Mouse (Mus musculus) adrenal gland, postnatal 36 days (tissue): ENCODE data around the gene Kcnip1. TPM values are rescaled to one million over a fixed set of nuclear protein-coding genes. Genes with fewer than 3 reads are reported as not detected.

Source experiments
- DNase-seq, 2 experiments: peaks; one replicate each; pipeline ENCODE4 v3.0.0; 2021; ENCODE audit warnings: mixed read lengths in 1 of 2
- total RNA-seq, 2 experiments: library from RNA; stranded (reverse); gene quantifications; 2 replicates each; pipeline ENCODE4 v1.2.3; 2021

The Kcnip1 gene
- total RNA-seq, 2 experiments from 2014 or later, result 2.2 to 3.5 TPM

DNA sequence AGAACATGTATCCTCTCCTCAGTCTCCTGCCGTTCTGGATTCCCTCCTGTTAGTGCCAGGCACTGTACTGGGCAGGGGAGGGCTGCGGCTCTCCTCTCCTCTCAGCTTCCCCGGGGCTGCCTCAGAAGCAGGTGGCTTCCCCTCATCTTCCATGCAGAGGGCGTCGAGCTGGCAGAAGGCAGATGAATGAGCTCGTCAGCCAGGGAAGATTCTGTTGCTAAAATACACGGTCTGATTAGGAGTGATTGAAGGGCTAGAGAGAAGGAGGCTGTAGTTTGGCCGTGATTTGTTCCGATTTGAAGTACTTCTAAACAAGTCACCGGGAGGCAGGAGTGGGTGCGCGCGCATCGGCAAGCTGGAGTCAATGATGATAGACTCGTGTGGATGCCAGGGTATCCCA lies 236.3 kb downstream of the Kcnip1 start:
- no peak for DNase-seq

DNA sequence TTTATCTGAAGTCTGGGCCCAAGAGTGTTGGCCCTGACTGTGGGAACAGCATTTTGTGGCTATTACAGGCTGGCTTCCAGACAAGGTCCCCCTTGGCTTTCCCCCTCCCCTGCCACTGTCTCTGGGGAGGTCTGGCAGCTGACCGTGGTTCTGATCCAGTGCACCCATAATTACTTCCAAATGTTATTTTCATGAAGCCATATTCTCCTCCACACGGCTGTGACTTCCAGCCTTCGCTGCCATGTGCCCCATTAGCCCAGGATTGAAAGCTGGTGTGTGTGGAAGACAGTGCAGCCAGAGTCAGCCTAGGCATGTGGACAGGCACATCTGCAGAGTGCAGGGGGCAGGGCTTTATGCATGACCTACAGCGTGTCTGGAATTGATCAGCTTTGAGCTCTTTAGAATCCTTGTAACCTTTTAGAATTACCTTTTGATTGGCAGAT lies 240.5 kb downstream of the Kcnip1 start:
- DNase-seq, result no peak

DNA sequence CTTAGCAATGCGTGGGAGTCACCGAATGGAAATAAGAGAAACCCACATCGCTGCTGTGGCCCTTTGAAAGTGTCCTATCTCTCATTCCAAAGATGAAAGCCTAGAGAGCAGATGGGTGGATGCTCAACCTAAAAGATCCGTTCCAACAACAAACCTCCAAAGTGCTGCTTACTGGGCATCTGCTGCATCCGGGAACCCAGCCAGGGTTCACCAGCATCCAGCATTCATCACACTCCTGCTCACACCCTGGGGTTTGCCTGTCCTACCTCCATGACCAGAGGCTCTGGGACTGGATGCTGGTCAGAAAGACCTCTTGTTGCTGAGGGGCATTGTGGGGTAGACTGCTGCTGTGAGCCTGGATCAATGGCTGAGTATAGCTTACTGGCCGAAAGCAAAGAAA lies 241.4 kb downstream of the Kcnip1 start:
- no peak for DNase-seq

DNA sequence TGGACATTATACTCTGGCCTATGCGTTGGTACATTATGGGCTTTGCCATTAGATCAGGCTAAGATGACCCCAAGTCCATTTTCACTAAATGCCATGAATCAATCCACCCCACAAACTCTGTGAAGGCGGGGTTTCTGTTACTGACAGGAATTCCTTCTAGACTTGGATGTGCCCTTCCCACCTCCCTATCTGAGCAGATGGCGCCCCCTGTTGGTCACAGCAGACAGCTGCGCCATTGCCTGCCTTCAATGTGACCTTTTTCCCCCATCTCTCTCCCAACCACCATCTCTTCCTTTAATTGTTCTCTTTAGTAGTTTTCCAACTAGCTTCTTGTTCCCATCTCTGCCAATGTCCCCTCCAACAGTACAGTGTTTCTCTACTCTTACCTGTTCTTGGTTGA lies 243.0 kb downstream of the Kcnip1 start:
- no peak for DNase-seq

DNA sequence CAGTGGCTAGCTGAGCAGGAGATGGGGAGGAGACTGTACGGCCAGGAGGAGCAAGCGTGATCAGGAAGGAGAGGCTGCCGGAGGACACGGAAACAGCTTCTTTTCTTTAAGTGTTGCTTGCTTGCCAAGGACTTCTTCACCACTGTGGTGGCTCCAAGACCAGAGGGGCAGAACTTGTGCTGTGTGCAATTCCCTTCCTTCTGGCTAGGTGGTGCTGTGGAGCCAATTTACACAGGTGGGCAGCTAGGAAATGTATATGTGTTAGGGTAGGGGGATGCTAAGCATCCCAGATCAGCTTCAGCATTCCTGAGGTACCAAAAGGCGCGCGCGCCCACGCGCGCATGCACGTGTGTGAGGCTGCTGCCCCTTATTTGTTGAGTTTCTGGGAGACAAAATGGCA lies 243.5 kb downstream of the Kcnip1 start:
- no peak for DNase-seq

DNA sequence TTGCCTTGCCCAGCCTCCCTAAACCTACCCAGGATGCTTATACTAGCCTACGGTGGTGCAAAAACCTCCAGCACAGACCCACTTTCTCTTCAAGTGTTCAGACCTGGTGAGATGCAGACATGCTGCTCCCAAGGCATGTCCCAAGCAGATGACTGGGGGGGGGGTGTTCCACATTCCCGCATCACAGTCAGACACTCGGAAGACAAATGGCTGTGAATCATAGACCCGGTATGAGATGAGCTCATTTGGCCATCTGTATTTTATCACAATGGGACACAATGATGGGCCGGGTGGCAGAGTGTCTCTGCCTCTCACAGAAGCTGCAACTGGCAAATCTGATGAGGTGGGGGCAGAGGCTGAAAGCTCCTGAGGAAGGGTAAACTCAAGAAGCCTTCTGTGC lies 244.2 kb downstream of the Kcnip1 start:
- DNase-seq, result peak in 1 of 2 experiments; percentile 12

DNA sequence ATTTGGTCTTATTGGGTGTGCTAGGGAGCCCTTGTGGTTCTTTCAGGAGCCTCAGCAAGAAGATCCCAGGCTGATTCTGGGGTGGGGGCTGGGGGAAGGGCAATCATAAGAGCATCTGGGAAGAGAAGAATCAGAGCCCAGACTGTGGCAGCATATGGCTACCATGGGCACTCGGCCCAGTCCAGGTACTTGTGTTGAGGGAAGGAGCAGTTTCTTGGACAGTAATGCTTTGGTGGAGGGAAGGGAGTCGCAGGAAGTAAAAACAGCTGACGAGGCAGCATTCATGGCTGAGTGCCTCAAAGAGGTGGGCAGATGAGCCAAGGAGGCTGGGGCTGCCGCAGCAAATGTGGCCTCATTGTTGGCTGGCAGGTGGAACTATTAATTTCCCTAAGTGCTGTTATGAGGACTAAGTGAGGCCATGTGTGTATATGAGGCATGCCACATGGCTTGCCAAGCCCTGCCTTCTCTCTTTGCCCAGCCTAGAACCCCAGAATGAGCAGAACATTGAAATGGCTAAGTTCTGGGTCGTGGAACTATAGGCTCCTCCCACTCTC lies 245.5 kb downstream of the Kcnip1 start:
- no peak for DNase-seq

DNA sequence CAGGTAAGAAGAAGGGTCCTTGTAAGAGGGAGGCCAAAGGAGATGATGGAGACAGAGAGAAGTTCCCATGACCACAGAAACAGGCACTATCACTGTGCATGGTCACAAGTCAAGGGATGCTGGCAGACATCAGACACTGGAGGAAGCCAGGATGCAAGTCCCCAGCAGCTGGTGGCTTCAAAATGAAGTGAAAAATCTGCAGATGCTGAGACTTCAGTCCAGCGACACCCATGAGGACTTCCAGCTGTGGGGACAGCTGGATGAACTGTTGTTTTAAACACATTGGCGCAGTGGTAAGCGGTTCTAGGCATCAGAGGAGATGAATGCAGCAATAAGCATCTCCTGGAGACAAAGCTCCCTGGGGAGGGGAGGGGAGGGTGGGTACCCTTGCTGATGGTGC lies 246.6 kb downstream of the Kcnip1 start:
- DNase-seq, result no peak

DNA sequence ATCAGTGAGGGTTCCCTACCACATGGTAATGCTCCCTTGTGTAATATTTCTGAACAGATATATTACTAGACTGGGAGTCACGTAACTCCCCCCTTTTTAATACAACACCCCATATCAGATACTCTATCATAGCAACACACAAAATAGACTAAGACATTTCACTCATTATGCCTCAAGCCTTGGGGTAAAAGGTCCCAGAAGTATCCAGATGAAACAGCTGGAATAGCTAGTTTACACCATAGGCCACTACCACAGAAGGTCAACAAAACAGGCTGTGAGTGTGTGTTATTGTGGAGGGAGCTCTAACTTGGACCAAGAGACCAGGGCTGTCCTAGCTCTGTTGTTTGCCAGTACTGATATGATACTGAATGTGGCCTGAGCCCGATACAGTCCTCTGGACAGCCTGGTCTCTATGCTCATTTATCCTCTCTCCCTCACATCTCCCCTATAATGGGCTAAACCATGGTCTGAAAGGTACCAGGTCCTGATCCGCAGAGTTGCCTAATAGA lies 247.1 kb downstream of the Kcnip1 start:
- no peak for DNase-seq

DNA sequence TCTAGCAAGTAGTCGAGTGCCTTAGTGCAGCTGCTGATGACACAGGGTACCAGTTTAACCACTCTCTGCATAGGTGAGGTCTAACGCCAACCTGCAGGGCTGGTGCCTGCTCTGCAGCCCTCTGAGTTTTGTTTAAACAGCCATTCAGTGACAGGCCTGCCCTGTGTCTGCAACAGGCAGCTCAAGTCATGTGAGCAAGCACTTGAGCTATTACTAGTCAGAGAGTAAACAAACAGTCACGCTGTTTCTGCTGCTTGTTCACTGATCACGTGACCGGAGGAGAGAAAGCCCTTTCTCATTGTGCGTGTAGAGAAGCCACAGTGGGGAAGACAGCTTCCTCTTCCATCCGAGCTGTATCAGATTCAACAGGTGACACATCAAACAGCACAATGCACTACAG lies 248.5 kb downstream of the Kcnip1 start:
- no peak for DNase-seq

DNA sequence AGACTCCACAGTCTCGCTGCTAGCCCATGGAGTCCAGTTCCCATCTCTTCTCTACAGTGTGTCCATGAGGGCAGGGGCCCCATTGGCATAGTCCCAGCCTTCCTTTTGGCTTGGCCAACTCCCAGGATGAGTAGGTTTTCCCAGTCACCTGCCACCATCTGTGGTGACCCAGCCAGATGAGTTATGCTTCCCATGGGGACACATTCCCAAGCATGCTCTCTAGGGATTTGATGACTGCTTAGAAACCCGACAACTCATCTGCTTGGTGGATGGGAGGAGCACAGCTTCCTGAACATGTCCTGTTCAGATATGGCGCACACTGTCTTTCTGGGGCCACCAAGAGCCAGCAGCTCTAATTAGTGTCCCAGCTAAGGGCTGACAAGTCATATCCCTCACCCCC lies 252.8 kb downstream of the Kcnip1 start:
- DNase-seq, result no peak

DNA sequence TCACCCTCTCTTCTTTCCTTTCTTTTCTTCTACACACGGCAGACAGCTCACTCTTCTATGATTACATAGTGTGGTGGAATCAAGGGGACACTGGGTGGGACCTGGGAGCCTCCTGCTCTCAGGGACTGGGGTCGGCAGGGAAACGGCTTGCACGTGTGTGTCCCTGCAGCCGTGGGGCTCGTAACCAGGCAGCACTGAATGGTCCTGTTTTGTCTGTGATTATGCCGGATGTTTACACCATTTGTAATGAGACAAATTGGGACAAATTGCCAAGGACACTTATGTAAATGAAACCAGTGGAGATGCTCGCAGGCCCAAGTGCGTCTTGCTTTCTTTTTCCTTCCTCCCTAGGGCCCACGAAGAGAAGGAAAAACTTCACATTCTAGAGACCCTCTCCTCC lies 256.5 kb downstream of the Kcnip1 start:
- no peak for DNase-seq

DNA sequence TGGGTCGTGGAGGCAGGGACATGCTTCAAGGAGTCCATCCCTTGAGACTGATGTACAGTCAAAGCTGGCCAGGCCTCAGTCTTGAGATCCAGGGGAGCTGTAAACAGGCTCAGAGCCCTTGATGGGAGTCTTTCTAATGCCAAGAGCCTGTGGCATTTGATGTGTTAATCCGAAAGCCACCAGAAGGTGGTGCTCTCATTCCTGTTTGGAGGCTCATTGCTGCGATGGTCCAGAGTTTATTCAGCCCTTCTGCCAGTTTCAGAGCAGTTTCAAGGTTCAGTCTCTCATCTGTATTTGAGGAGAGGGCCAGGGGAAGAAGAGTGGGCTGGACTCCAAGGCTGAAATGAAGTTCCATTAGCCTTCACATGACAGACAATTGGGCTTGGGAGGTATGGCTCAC lies 259.7 kb downstream of the Kcnip1 start:
- DNase-seq, result peak; percentile 56 to 57

DNA sequence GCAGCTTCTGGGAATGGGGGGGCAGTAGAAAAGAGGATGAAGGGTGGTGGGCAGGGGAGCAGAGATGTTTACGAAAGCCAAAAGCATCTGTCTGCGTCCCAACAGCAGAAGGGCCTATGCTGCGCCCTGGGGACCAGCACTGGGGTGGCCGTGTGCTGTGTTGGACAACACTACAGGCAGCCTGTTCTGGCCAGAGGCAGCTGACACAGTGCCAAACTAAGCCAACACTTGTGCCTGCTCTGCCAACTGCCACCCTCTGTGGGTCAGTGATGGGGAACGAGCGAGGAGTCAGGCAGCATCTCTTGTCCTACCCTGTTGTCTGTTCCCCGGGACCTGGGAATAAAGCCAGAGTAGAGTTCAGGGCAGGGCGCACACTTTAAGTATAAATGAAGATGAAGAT lies 260.6 kb downstream of the Kcnip1 start:
- DNase-seq, result no peak

DNA sequence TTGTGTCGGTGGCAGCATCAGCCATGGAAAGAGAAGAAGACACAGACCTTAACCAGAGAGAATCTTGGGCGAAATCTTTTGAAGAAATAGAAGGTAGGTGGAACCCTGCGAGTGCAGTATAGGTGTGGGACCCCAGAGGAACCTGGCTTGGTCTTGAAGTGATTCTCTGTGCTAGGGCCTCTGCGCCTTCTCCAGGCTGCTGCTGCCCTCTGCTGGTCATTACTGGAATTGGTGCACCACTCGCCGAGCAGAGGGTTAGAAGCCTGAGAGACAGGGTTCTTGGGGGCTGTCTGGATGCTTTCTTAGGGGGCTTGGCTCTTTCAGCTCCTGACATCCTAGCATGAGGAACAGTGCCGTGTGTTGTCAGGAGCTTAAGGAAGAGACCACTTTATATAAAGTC lies 271.7 kb downstream of the Kcnip1 start:
- peak; percentile 68 to 75 for DNase-seq

DNA sequence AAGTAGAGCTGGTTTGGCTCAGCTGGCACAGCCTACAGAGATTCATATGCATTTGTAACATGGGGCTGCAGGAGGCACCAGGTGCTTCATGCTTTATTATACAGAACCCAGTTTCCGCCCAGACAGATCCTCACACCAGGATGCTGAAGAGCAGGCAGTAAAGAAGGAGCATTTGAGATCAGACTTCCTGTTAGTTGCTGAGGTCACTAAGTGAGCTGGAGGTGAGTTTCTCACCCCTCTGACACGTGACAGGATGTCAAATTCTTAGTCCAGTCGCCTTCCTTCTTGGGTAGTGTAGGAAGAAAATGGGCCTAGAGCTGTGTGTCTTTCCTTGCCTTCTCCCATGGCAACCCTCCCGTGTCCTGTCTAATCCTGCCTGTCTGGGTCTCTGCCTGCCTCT lies 286.2 kb downstream of the Kcnip1 start:
- no peak for DNase-seq

DNA sequence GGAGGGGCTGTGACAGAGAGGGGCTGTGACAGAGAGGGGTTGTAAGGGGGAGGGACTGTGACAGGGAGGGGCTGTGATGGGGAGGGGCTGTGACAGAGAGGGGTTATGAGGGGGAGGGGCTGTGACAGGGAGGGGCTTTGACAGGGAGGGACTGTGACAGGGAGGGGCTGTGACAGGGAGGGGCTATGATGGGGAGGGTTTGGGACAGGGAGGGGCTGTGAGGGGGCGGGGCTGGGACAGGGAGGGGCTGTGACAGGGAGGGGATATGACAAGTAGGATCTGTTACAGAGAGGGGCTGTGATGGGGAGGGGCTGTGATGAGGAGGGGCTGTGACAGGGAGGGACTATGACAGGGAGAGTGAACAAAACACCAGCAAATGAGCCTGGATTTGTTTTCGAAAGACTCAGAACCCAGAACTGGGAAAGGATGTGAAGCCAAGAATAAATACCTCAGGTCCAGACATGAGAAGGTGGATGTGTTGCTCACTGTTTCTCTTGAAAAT lies 290.9 kb downstream of the Kcnip1 start:
- DNase-seq, result no peak

DNA sequence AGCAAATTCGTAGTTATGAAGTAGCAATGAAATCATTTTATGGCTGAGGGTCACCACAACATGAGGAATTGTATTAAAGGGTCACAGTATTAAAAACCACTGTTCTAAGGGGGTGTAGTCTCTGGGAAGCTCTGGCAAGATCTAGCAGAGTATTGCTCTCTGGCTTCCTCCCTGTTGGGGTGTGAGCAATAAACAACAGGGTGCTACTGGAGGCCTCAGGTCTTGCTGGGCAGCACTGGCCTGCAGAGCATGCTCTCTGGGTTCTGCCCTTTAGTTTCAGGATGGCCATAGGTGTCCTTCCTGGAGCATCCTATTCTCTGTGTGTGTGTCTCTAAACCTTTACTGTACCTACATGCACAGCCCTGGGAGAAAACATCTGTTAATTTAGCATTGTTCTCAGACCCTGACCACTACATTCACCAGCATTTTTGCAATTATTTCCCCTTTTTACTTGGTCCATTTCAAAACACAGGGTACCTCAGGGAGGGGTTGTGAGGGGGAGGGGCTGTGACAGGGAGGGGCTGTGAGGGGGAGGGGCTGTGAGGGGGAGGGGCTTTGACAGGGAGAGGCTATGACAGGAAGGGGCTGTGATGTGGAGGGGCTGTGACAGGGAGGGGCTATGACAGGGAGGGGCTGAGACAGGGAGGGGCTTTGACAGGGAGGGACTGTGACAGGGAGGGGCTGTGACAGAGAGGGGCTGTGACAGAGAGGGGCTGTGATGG lies 291.6 kb downstream of the Kcnip1 start:
- DNase-seq, result no peak

DNA sequence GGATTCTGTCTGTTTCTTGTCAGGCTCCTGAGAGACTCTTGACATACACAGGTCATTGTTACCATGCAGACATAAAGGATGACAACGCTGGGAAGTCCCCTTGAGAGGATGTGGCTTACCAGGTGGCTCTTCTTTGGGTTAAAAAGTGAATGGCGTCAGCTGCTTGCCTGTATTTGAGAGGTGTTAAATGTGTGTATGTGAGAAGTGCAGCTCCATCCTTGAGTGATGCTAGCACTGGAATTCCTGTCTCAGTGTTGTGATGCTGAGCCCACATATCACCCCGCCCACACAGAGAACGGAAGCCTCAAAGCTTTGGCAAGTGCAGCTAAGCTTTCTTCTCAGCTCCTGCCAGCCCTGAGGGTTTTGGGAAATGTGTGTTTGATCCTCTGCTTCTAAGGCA lies 292.2 kb downstream of the Kcnip1 start:
- no peak for DNase-seq

DNA sequence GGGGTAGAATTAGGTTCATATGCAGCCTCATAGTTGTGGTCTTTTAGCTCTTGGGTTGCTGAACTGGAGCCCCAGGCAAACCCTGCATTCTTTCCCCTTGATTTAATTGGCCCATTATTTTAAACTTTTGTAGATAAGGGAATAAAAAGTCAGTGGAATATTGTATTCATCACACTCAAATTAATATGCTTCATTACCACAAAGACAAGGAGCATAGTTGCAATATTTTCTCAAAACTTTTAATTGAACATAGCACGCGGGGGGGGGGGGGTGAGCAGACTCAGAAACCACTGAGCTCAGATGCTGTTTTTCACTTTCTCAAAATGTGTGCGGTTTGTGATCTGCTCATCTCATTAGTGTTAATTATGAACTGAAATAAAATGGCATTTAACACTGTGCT lies 302.8 kb downstream of the Kcnip1 start:
- DNase-seq, result no peak

DNA sequence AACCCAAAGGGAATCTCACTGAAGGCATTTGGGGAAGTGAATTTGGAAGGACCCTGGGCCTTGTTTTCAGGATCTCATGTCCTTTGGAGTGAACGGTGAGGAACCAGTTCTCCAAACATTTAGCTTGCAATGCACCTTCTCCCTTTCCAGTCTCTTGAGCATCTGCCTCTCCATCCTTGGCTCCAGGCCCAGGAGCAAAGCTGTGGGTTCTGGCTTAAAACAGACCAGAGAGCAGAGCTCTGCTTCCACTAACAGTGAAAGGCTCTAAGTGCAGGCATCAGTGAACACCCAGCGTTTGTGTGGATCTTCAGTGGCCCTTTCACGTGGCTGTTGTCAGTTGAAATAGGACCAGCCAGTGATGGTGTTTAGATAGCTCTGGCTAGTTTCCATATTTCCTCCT lies 307.0 kb downstream of the Kcnip1 start:
- no peak for DNase-seq

DNA sequence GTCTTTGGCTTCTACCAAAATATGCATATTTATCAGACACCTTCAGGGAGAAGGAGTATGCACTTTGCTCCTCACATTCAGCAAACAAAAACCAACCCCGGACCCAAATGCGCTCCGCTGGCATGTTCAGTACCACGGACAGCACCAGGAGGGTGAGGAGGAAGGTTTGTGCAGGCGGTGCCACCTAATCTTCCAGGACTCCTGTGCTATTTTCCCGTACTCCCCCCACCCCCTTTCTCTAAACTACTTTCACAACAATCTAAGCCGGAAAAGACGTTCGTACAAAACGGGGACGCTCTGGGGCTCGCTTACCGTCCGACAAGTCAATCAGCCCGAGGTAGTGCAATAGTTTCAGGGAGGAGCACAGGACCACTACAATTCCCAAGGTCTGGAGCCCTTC lies 312.8 kb downstream of the Kcnip1 start:
- DNase-seq, result peak; percentile 49 to 52

DNA sequence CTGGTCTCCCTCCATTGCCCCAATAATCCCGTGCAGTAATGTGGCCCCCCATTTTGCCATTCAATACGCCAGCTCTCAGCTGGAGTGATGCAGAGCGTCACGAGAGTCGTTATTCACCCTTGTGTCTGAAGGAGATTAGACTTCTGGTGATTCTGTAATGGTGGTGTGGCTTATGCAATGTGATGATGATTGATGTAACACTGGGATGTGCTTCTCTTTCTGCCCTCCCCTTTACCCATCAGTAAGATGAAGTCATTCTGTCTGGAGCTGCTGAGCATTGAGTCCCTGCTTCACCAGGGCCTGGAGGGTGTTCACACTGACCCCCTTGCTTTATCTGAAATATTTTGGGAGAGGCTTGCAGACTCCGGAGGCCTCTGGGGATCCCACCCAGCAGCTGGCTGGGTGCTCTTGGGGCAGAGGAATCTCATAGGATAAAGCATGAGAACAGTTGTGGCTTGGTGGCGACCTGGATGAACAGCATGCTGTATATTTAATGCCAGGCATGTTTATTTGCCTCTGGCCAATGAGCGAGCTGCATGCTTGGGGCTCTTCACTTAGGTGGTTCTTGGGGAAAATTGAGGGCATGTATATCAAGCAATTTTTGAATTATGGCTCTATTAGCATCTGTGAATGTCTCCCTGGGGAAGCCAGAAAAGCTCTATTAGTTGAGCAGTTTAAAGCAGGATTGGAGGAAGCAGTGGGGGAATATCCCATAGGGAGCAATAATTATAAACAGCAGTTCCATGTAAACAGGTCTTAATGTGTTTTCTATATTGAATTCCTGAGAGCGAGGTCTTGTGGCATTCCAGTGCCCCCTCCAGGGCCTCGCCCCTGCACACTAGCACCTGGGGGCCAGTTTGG lies 322.6 kb downstream of the Kcnip1 start:
- no peak for DNase-seq
